Mouse (Mus musculus): ENCODE results near the gene Sik3.

The Sik3 gene

DNA sequence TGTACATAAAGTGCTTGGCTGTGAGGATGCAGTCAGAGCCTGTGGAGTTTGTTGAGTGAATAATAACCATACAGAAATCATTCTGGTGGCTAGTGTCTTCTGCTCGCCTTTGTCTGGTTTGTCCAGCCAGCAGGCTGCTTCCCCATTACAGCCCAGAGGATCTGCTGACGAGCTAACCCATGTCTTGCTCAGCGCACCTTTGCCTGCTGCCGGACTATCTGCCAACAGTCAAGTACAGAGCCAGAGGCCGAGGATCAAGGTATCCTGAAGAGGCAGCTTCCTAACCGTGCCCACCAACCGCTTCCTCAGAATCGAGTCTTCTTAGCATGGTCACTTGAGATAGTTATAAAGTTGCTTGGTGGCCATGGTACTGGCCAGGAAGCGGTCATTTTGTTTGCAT lies 93.5 kb downstream of the Sik3 start:
- no peak for TF ChIP-seq GATA4 (IDR thresholded peaks at IDR 0.05; ENCODE audit: insufficient replicate concordance, low read length)

DNA sequence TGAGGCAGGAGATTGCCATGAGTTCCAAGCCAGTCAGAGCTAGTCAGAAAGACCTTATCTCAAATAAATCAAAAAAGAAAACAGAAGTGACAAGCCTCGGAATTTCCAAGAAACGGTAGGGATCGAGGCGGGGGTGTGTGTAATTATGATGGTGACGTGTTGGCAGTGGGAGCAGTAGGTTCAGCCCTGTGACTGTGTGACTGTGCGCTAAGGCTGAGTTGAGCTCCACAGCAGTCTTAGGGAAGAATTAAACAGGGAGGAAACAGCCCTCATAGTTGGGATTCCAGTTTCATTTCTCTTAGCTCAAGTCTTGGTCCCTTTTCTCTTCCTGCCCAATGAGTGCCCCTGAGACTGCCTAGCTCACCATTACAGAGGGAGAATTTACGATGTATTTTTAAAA lies 98.0 kb downstream of the Sik3 start:
- TF ChIP-seq GATA4 (IDR thresholded peaks at IDR 0.05; ENCODE audit: insufficient replicate concordance, low read length): no peak

- TF ChIP-seq GATA4 (IDR thresholded peaks at IDR 0.05; ENCODE audit: insufficient replicate concordance, low read length): no peak
These were observed 98.7 kb downstream of the Sik3 start for GRCm38 (mm10) chr9:46111334-46111733.

DNA sequence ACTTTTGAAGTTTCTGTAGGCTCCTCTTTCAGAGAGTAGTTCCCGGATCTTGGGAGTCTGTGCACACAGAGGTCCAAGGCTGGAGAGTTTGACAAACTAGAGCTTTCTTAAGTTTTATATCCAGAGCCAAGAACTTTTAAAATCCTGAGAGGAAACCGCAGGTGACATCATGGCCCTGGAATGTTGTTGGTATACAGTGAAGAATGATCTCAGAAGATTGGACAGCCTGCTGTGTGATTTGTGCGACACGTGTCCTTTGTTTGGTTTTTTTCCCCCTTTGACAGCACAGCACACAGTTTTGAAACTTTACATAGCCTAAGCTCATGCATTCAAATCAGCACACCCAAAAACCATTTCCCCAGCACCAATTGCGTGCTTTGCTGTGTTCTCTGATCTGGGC lies 99.6 kb downstream of the Sik3 start:
- TF ChIP-seq GATA4 (IDR thresholded peaks at IDR 0.05; ENCODE audit: insufficient replicate concordance, low read length): no peak

- no peak for TF ChIP-seq GATA4 (IDR thresholded peaks at IDR 0.05; ENCODE audit: insufficient replicate concordance, low read length)
These were observed 106.3 kb downstream of the Sik3 start for GRCm38 (mm10) chr9:46118844-46119385.

GRCm38 (mm10) chr9:46119943-46120441 lies 107.4 kb downstream of the Sik3 start:
- TF ChIP-seq GATA4 (IDR thresholded peaks at IDR 0.05; ENCODE audit: insufficient replicate concordance, low read length): no peak

DNA sequence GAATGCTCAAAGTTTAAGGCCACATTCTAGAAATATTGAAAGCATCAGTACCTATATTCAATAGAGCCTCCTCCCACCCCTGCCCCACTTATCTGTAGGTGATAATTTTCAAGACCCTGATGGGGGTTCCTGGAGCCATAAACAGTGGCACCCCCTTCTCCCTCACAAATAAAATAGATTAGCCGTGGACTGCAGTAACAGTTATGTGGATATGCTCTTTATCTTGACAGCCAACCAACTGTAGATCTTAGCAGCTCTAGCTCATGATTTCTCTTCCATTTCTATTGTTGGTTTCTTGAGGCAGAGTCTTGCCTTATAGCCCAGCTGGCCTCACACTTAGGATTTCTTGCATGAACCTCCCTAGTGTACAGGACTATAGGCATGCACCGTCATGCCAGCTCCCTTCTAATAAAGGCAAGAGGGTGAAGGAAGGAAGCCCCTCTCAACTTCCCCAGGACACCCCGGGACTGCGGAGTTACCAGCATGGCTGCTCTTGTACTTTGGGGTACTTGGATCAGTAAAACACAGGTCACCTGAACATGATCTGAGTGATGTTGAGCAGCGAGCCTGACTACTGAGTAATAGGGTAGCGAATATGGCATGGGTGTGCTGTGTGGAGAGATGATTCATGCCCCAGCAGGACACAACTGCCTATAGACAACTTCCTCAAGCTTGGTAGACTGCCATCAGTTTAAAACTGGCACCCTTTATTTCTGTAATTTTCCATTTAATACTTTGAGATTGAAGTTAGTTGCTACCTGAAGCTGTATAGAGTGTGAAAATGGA lies 108.0 kb downstream of the Sik3 start:
- no peak for TF ChIP-seq GATA4 (IDR thresholded peaks at IDR 0.05; ENCODE audit: insufficient replicate concordance, low read length)

GRCm38 (mm10) chr9:46121486-46121885 lies 108.9 kb downstream of the Sik3 start:
- no peak for TF ChIP-seq GATA4 (IDR thresholded peaks at IDR 0.05; ENCODE audit: insufficient replicate concordance, low read length)

DNA sequence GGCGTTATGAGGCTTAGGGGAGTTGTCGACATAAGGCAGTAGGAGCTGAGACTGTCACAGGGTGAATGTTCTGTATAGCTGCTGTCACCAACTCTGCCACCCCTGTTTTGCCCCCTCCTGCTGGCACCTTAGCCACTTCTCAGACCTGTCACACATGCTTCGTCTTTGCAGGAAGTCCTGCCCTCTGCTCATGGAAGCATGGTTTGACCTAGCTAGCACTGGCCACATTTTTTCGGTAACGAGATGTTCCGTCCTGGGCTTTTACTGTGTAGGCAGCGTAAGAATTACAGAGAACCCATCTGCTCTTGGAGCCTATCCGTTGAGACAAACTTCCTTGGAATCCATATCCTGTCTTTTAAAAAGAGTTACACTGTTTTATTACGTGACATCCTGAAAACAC lies 110.1 kb downstream of the Sik3 start:
- no peak for TF ChIP-seq GATA4 (IDR thresholded peaks at IDR 0.05; ENCODE audit: insufficient replicate concordance, low read length)

DNA sequence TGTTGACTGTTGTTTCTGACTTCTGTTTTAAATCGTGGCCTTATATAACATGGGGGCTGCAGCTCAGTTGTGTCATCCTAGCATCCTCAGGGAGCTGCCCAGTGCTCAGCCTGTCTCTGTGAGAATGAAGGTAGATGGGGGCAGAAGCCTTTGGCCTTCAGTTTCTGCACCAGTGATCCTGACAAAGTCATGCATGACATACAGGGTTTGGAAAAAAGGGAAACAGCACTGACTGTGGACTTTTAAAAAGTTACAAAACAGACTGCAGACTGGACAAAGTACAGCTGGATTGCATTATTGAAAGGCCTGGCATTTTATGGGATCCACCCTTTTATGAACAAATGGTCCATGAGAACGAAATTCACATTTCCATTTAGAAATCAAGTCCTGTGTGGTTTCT lies 113.7 kb downstream of the Sik3 start:
- no peak for TF ChIP-seq GATA4 (IDR thresholded peaks at IDR 0.05; ENCODE audit: insufficient replicate concordance, low read length)

GRCm38 (mm10) chr9:46127326-46127725 lies 114.7 kb downstream of the Sik3 start:
- no peak for TF ChIP-seq GATA4 (IDR thresholded peaks at IDR 0.05; ENCODE audit: insufficient replicate concordance, low read length)

DNA sequence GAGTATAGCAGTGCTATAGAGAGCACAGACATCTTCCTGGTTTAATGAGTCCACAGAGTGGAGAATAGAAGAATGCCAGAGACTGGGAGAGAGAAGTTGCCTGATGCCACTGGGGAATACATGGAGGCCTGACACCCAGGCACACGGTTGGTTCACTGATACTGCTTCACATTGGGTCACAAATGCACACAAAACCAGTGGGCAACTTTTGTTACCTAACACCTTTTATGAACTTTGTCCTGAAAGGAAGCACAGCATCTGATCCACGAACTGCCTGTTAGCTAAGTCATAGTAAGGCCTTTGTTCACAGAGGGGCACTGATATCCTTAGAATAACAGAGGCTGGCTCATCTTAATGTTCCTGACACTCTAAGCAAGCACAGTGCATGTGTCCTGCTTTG lies 116.6 kb downstream of the Sik3 start:
- TF ChIP-seq GATA4 (IDR thresholded peaks at IDR 0.05; ENCODE audit: insufficient replicate concordance, low read length): no peak

GRCm38 (mm10) chr9:46138831-46139230 lies 126.2 kb downstream of the Sik3 start:
- TF ChIP-seq GATA4 (IDR thresholded peaks at IDR 0.05; ENCODE audit: insufficient replicate concordance, low read length): no peak

DNA sequence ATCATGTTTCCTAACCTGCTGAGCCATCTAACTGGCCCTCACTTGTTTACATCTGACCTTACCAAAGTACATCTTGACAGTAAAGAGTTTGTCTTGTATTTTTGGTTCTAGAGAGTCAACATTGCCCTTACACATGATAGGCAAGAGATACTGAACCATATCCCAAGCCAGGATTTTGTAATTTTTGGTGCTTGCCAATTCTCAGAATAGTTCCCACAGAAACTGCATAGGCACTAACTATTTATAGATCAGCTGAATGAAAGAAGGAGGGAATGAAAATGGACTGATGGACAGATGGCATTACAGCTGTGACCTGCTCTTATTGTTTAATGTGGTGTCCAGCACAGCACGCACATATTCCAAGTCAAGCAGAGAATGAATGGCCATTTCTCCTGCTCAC lies 128.2 kb downstream of the Sik3 start:
- no peak for TF ChIP-seq GATA4 (IDR thresholded peaks at IDR 0.05; ENCODE audit: insufficient replicate concordance, low read length)

DNA sequence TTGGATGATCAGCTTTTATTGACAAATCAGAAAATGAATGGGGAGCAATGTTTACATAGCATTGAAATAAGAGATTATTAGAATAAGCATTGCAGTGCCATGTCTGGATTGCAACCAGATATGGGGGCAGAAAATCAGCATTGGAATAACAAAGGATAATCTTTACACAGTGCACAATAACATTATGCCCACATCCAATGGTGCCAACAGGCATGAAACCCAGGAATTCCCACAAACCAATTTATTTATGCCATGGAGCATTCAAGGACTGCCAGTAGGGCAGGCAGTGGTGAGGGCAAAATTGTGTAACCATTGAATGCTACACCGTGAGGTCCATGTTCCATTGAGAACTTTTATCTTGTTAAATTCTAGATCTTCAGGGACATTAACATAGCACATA lies 129.4 kb downstream of the Sik3 start:
- no peak for TF ChIP-seq GATA4 (IDR thresholded peaks at IDR 0.05; ENCODE audit: insufficient replicate concordance, low read length)

DNA sequence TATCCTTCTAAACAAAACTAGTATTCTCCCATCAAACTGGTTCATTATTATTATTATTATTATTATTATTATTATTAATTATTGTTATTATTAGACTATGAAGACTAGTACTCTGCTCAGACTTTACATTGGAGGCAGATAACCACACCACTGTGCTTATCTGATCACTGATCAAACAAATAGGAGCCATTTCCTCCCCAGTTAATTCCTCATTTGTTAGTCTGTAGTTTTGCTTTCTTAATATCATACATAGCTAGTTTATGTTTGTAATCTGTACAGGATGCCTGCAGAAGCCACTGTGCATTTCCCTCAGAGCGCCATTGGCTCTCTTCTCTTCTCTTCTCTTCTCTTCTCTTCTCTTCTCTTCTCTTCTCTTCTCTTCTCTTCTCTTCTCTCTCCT lies 129.9 kb downstream of the Sik3 start:
- TF ChIP-seq GATA4 (IDR thresholded peaks at IDR 0.05; ENCODE audit: insufficient replicate concordance, low read length): no peak

- no peak for TF ChIP-seq GATA4 (IDR thresholded peaks at IDR 0.05; ENCODE audit: insufficient replicate concordance, low read length)
These were observed 132.4 kb downstream of the Sik3 start for GRCm38 (mm10) chr9:46144976-46145375.

Data from liver, adult (tissue).